Mouse (Mus musculus) spleen, postnatal 10 days (tissue): ENCODE results near the gene Zfp94.
"Not testable (repeated sequence)": the region's sequence is repeated elsewhere in the genome, so short reads cannot be mapped to it uniquely, and the experiment has no call there.

Source experiments
- DNase-seq, 2 experiments: peaks; one replicate each; pipeline ENCODE4 v3.0.0; 2021 to 2022; ENCODE audit warnings: low spot score in 2 of 2

The Zfp94 gene

GRCm38 (mm10) chr7:24315726-24316566 is 520 bp downstream of the Zfp94 start:
- no peak for DNase-seq

- DNase-seq = peak; percentile 18 to 55
Observed at GRCm38 (mm10) chr7:24300771-24301282, 15.6 kb downstream of the Zfp94 start, which contains the start of gene Zfp61. Gene Zfp61, minus strand, starts transcription at chr7:24301232.

GRCm38 (mm10) chr7:24299823-24300481 is 16.5 kb downstream of the Zfp94 start:
- DNase-seq = peak in 1 of 2 experiments; percentile 15

GRCm38 (mm10) chr7:24298973-24299708 is 17.3 kb downstream of the Zfp94 start:
- peak; percentile 58 to 84 for DNase-seq

GRCm38 (mm10) chr7:24298635-24298972 is 17.9 kb downstream of the Zfp94 start:
- DNase-seq = no peak

- no peak for DNase-seq
Observed at GRCm38 (mm10) chr7:24297361-24298095, 18.9 kb downstream of the Zfp94 start.

GRCm38 (mm10) chr7:24296386-24296785 is 20.1 kb downstream of the Zfp94 start:
- DNase-seq = no peak

- no peak for DNase-seq
Observed at GRCm38 (mm10) chr7:24295376-24295775, 21.1 kb downstream of the Zfp94 start.

GRCm38 (mm10) chr7:24294763-24295162 is 21.7 kb downstream of the Zfp94 start:
- DNase-seq = no peak

GRCm38 (mm10) chr7:24293061-24293851 is 23.2 kb downstream of the Zfp94 start:
- no peak for DNase-seq

- no peak for DNase-seq
Observed at GRCm38 (mm10) chr7:24291387-24292090, 24.9 kb downstream of the Zfp94 start.

GRCm38 (mm10) chr7:24290106-24290693 is 26.3 kb downstream of the Zfp94 start:
- no peak for DNase-seq

- no peak for DNase-seq
Observed at GRCm38 (mm10) chr7:24288512-24288911, 28.0 kb downstream of the Zfp94 start.

- no peak for DNase-seq
Observed at GRCm38 (mm10) chr7:24287670-24288069, 28.8 kb downstream of the Zfp94 start.

GRCm38 (mm10) chr7:24286916-24287315 is 29.6 kb downstream of the Zfp94 start:
- no peak for DNase-seq

- no peak for DNase-seq
Observed at GRCm38 (mm10) chr7:24286090-24286489, 30.4 kb downstream of the Zfp94 start.

- DNase-seq = no peak
Observed at GRCm38 (mm10) chr7:24280858-24281145, 35.7 kb downstream of the Zfp94 start.

GRCm38 (mm10) chr7:24280031-24280857 is 36.2 kb downstream of the Zfp94 start:
- no peak for DNase-seq

GRCm38 (mm10) chr7:24278771-24279170 is 37.7 kb downstream of the Zfp94 start:
- not testable (repeated sequence) for DNase-seq
